Mouse (Mus musculus): ENCODE measurements around the gene Atg2a.
A peak's percentile ranks its signal among the peaks of the same experiment; 100 is the strongest.
"Not testable (repeated sequence)": the region's sequence is repeated elsewhere in the genome, so short reads cannot be mapped to it uniquely, and the experiment has no call there.

The Atg2a gene

GRCm38 (mm10) chr19:6299450-6300267 is 58.2 kb downstream of the Atg2a start:
- no peak for DNase-seq

DNA sequence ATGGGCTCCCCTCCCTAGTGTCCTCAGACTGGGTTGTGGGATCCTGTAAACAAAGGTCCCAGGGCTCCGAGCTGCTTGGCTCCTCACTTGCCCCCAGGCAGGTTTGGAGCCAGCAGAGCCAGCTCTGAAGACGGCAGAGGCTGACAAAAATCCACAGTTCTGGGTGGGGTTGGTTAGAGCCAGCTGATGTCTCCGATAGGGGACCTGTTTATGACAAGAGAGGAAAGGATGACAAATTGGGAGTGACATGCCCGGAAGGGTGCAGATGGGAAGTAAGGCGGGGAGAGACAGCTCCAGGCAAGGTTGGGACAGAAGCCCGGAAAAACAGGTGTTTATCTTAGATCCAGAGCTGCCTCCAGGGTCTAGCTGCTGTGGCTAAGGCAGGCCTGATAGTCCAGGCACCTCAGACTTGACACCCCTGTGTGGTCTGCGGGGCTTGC is 59.0 kb downstream of the Atg2a start:
- DNase-seq = no peak

DNA sequence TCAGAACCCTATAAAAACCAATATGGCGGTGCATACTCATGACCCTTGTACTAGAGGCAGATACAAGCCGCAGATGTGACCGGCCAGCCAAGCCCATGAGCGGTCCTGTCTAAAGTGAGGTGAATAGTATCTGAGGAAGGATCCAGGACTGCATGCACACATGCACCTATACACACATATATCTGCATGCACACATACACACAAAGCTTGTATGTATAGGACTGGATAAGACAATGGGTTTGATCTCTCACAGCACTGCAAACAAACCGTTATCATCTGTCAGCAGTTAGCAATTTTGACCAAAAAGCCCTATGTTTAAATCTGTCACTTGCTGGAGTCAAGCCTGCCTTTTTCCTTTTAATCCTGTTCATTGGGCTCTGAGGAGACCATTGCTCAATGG is 60.6 kb downstream of the Atg2a start:
- DNase-seq = no peak

- peak; percentile 88 for DNase-seq
These were observed 61.1 kb downstream of the Atg2a start for GRCm38 (mm10) chr19:6302522-6302921.

- DNase-seq = no peak
These were observed 62.4 kb downstream of the Atg2a start for GRCm38 (mm10) chr19:6303831-6304230.

GRCm38 (mm10) chr19:6304787-6305516 is 63.5 kb downstream of the Atg2a start:
- DNase-seq = peak; percentile 89

- DNase-seq = no peak
These were observed 64.1 kb downstream of the Atg2a start for GRCm38 (mm10) chr19:6305517-6306115.

DNA sequence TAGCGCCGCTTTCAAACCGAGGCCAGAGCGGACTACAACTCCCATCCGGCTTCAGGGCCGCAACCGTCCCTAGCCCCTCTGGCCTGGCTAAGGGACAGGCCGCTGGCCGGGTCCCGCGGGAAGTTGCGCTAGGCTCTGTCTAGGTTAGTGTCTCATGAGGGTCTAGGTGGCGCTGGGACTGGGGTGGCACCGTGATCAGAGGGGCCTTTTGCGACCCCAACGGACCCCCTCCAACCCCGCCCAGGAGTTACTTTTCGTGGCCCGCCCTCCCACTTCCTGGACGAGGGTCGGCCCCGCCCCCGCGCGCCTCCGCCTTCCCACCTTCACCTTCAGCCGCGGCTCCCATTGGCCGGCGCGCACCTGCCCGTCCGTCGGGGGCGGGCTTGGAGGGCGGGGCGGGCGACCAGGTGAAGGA is 64.7 kb downstream of the Atg2a start, which contains the start of gene Cdc42bpg:
Cdc42bpg (plus strand) TSS at position 320 of the 415 bp plus-strand sequence.
- peak; percentile 90 for DNase-seq

DNA sequence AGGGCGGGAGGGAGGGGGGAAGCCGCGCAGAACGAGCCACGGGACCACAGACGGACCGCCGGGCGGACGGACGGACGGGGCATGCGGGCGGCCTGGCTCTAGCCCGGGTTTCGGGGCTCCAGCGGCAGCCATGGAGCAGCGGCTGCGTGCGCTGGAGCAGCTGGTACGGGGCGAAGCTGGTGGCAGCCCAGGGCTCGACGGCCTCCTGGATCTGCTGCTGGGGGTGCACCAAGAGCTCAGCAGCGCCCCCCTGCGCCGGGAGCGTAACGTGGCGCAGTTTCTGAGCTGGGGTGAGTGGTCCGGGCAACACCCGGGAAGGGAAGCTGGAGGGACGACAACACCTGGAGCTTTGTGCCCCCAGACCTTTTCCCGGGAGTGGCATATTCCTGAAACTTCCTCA is 65.1 kb downstream of the Atg2a start:
- peak; percentile 78 for DNase-seq

GRCm38 (mm10) chr19:6307733-6308531 is 66.5 kb downstream of the Atg2a start:
- DNase-seq = no peak

- no peak for DNase-seq
These were observed 68.7 kb downstream of the Atg2a start for GRCm38 (mm10) chr19:6310181-6310580.

- not testable (repeated sequence) for DNase-seq
These were observed 70.3 kb downstream of the Atg2a start for GRCm38 (mm10) chr19:6311783-6312182.

Data from cerebellum, adult 11 months (tissue).